Mouse (Mus musculus): ENCODE data around the gene Gm47985.

The Gm47985 gene

DNA sequence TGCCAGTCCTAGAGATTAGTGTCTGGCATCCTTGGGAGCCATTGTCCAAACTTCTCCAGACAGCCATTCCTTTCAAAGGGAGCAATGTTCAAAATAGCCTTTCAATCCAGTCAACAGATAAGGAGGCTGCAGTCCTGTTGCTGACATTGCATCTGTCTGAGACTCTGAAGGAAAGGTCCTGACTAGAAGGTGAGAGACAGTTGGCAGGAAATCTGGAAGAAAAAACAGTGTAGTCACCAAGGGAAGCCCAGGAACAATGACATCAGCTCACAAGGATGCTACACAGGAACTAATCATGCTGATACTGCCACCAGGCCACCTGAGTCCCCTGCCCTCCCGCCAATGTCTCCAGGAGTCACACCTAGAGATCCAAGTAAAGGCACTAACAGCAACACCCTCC, 41.0 kb downstream of the Gm47985 start:
- DNase-seq = no peak

DNA sequence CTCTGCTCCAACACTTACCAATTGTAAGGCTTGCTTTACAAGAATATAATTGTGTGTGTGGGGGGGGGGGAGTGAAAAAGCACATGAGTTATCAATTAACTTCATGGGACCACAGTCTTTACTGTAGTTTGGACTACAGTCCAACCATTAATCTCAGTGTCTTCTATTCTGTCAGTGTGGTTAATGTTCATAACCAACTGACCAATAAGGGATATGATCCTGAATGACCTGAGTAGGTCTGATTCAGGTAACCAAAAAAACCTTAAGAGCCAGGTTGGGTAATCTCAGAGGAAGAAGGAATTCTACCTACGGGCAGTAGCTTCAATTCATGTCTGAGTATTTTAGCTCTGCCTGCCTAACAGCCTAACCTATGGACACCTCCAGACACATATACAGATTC, 42.2 kb downstream of the Gm47985 start:
- DNase-seq = no peak

DNA sequence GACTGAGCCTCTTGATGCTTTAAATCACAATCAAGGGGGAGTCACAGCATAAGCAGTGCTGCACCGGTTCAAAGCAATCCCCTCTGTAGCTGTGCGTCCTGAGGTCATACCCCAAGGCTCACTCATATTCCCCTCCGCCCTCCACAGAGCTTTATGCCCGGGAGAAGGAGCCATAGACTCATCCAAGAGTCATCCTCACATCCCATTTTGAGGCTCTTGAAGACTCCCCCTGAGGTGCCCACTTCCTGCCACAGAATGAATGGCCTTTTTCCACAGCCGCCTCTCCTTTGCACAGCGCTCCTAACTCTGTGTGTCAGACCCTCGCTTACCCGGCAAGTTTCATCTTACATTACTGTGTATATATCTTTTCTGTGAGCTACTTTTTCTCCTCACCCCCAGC, 45.2 kb downstream of the Gm47985 start:
- no peak for DNase-seq

DNA sequence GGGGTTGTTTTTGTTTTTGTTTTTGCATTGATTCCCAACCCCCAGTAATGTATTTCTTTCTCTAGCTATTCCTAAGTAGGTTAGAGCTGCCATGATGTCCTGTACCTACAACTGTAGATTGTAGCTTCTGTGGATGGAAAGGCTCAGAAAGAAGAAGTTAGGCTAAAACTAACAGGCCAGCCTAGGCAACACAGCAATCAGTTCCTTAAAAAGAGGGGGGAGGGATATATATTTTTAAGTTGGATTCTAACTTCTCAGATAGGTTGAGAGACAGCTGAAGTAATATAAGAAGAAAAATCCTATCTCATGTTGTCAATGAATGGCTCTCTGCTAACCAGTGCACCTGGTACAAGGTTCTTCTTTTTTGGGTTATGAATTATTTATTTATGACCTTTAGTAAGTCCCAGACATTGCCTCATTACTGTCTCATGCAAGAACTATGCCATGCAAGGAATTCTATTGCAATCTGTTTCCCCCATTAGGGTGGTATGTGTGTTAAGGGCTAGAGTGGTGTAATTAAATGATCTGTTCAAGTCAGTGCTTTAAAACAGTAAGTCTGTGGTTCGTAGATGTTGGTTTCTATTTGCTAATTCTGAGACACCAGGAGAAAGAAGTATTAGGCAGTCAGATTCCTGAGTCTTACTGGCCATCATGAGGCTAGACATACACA, 46.1 kb downstream of the Gm47985 start:
- DNase-seq = no peak

DNA sequence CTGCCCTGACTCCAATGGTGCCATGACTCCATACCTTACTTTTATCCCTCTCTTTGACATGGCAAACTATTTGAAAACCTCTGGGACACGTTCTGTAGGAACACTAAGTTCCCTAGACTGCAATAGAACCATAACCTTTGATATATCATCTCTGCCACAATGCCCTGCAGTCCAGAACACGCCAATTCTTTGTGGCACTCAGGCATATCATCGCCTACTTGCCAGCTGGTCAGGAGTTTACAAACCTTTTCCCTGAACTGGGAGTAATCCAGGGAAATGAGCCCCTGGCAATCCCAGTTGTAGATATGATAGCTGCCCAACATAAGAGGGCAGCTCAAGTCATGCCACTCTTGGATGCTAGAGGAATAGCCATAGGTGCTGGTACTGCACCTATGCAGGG, 50.0 kb downstream of the Gm47985 start:
- DNase-seq = no peak

DNA sequence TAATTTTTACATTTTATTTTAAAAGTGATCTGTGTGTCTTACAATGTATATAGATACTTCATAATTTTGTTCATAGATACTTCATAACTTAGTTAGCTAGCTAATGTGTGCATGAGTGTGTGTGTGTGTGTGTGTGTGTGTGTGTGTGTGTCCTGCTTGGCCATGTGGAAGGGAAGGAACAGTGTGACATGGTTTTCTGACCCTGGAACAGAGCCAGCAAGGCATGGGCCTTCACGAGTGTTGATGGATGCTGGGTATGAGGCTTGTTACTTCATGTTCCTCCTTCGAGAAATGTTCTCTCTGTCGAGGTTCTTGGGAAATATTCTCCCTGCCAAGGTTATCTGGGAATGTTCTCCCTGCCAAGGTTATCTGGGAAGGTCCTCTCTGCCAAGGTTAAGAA, 51.4 kb downstream of the Gm47985 start:
- DNase-seq = no peak

Data from cerebellum, postnatal 36 days (tissue).